Mouse (Mus musculus): ENCODE results near the gene Vps50.
"Not testable (repeated sequence)": the region's sequence is repeated elsewhere in the genome, so short reads cannot be mapped to it uniquely, and the experiment has no call there.

Gene Vps50

DNA sequence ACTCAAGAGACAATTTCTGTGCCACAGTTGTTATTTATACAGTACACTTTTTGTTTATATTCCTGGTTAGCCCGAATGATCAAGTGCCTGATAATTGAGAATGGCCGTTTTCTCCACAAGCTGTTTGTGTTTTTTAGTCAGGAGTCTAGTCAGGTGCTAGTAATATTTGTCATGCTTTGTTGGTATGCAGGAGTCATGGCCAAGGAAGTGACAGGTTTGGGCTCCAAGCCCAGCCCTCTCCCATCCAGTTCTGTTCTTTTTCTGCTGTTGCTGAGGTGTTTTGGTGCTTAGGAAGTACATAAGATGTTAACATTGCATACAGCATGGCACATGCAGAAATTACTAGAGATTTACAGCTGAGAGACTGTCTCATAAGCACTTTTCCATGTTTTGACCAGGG is 41.3 kb downstream of the Vps50 start:
- no peak for DNase-seq

DNA sequence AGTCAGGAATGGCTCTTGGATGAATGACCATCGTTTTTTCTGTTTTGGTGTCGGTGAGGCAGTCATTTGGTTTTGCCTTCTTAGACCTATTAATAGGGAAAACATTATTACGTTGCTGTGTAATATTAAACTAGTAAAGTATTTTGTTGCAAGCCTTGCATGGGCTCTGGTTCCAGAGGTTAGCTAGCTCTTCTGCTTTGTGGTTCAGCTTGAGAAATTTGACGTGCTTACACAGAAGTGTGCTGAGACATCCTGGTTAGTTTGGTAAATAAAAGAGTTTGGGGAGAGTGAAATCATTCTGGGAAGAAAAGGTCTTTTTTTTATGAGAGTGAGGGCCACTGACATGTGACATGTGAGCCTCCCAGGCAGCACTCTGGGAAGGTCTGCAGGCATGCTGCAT is 45.7 kb downstream of the Vps50 start:
- DNase-seq = no peak

DNA sequence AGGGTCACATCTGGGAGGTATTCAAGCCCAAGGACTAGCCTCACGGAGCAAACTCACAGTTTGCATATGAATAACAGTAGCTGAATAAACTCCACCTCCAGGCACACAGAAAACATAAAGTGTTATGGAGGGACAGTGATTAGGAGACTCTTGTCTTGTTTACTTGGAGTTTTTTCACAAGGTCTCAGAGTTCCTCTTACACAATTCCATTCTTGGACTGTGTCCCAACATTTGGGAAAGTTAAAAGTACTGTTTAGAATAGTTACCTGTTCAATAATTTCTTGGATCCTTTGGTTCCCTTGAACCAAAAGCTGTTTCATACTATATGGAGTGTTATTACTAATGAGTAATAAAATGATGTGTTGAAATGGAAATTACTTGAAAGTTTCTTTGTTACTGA is 46.8 kb downstream of the Vps50 start:
- DNase-seq = no peak

DNA sequence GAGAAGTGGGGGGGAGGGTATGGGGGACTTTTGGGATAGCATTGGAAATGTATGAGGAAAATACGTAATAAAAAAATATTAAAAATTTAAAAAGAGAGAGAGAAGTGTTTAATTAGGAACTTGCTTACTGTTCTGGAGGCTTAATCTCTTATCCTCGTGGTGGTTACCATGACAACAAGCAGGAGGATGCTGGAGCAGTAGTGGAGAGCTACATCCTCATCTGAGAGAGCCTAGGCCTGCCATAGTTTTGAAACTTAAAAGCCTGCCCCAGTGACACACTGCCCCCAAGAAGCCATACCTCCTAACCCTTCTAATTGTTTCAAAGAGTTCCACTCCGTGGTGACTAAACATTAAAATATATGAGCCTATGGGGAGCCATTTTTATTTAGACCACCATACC is 50.8 kb downstream of the Vps50 start:
- no peak for DNase-seq

DNA sequence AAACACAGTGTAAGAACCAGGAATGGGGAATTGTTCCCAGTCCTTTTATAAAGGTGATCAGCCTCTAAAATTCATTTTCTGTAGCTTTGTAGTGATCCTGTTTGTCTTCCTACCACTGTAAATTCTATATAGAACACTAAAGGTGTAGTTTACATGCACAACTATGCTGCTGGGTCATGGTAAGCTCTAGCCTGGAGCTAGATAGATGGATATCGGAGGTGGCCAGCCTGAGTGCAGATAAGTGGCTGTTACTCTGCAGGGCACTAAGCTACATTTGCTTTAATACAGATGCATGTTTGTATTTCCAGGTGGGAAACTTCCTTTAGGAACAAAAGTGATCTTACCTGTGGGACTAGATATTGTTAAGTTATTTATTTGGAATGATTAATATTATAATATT is 51.8 kb downstream of the Vps50 start:
- no peak for DNase-seq

DNA sequence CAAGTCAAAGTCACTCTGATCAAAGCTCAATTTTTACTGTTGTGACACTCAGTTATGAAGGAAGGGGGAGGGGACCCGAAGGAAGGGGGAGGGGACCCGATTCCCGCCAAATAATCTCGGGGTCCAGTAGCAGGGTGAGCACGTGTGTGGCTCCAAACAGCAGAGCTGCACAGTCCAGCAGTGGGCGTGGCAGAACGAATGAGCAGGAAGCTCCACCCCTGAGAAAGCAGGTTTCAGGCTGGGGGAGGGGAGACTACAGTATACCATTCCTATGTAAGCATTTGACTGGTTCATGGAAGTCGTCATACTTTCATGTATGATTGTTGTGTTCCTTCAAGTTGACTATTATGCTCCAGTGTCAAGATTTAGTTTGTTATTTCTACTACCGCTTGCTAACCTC is 54.5 kb downstream of the Vps50 start:
- DNase-seq = not testable (repeated sequence)

DNA sequence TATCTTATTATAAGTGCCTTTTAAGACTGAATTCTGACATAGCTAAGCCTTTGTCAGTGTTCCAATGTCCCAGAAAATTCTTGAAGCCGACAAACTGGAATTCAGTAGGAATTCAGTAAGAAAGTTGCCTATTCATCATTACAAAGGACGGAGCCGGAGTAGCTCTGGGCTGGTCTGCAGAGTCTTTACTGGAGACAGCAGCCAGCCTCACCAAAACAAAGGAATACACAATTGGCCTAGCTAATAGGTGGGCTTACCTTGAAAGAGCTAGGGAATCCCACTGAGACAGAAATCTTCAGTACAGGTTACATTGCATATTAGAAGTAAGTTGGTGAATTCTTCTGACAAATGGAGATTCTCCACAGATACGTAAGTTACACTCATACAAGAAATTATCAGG is 59.0 kb downstream of the Vps50 start:
- DNase-seq = no peak

DNA sequence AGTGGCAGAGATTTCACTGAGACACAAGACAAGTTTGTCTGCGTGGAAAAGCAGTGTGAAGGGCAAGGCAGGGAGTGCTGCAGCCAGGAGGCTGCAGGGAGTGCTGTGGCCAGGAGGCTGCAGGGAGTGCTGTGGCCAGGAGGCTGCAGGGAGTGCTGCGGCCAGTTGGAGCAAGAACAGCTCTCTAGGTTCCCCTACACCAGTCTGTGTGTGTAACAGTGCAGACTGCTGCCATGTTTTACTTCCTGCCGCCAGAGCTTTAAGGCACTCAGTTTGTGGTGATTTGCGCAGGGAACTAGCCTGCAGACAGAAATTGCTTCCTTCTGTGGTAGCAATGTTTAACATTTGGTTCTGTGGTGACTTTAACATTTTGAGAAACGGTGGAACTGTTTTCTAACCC is 61.8 kb downstream of the Vps50 start:
- no peak for DNase-seq

DNA sequence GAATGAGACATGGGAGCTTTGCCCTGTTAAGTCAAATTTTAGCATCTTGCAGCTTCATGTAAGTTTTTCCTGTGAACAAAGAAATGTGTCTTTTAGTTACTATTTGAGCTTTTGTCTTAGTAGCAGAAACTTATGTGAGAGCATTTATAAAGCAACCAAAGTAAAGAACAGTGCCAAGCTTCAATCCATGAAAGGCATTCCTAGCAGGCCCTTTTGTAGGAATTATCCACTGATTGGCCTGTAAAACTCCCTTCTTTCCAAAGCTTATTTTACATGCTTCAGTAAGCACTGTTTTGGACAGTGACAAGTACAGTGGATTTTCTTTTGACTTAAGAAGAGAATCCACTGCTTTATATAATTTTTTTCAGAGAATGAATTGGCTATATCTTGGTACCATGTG is 64.1 kb downstream of the Vps50 start:
- no peak for DNase-seq

DNA sequence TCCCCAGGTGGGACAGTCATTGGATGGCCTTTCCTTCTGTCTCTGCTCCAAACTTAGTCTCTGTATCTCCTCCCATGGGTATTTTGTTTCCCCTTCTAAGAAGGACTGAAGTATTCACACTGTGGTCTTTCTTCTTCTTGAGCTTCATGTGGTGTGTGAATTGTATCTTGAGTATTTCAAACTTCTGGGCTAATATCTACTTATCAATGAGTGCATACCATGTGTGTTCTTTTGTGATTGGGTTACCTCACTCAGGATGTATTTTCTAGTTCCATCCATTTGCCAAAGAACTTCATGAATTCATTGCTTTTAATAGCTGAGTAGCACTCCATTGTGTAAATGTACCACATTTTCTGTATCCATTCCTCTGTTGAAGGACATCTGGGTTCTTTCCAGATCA is 65.9 kb downstream of the Vps50 start:
- DNase-seq = not testable (repeated sequence)

DNA sequence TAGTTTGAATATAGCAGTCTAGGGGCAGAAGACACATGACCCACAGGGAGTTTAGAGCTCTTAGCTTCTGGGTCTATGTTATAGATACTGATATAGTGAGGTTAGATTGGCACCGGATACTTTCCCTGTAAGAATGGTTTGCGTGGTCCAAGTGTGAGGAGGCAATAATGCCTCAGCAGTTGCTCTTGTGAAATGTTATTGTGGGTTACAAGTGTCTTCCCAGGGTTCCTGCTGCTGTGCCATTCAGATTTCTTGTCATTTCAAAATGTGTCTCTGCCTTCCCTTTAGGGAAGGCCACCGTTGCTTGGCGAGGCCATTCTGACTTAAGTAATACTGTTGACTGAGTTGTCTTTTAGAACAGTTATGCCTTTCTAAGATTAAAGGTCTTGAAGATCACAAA is 66.8 kb downstream of the Vps50 start:
- no peak for DNase-seq

DNA sequence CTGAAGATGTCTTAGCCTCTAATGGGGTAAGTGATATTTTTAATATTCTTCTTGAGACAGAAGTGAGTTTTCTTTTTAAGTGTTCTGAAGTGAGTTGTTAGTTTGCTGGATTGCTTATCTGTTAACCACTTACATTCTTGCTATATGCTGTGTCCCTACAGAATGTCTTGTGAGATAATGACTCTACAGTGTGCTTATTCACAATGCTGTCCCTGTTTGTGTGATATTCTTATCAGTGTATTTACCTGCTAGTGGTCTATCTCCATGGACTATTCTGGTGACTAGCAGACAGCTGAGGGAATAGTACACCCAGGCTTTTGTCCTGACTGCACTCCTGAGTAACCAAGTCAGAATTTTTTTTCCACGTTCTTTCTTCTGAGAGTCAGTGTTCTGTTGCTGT is 67.5 kb downstream of the Vps50 start:
- DNase-seq = no peak

DNA sequence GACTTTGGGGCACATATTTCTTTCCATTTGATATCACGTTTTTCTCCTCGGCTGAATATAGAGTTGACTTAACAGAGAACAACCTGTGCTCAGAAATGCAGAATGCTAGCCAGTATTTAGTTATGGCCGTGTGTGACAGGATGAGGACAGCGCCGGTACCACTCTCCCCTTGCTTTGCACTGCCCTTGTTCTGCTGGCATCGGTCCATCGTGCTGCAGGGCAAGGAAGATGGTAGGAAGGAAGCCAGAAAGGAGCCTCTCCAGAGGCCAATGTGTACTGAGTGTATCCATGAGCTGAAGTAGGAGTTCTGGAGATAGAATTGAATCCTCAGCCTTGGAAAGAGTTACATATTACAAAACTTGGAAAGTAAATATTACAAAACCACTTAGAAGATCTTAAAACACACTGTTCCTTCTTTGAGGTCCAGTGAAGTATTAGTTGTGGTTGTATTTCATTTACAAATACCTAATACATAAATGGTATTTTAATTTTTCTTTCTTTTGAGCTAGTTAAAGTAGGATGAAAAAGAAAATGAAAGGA is 69.0 kb downstream of the Vps50 start:
- no peak for DNase-seq

DNA sequence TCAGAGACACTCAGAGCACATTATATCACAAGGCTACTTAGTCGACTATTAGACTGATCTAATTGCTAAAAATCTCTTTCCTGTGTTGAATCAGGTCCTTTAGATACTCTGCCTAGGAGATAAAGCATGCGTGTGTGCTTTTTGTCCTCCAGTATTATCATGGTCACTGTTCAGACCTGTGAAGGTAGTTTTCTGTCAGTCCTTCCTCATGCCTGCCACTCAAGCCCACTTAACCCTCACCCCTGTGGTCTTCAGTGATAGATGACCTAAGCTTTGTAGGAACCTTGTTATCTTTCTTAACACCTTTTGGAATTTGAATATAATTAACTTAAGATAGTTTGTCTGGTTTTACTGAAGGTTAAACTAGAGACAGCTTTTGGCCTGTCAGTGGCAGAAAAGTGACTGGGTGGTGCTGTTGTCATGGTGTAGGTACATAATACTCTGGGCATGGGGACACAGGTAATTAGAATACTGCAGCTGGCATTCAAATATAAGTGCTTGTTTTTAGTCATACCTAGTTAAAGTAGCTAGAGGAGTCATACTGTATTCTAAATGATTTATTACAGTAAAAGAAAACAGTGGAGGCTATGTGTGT is 74.1 kb downstream of the Vps50 start:
- DNase-seq = no peak

DNA sequence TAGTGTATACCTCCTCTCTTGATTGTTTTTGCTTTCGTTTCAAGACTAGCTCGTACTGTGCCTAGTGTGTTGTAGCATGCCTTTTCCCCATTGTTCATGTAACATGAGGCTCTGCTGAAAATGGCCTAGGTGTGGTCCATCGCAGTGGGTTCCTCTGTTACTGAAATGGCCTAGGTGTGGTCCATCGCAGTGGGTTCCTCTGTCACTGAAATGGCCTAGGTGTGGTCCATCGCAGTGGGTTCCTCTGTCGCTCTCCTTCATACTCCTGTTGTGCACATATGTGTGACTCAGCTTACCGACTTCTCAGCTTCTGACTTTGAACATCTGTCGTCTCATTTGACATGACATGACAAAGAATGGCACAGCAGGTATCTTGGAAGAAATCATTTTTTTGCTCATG is 75.6 kb downstream of the Vps50 start:
- no peak for DNase-seq

DNA sequence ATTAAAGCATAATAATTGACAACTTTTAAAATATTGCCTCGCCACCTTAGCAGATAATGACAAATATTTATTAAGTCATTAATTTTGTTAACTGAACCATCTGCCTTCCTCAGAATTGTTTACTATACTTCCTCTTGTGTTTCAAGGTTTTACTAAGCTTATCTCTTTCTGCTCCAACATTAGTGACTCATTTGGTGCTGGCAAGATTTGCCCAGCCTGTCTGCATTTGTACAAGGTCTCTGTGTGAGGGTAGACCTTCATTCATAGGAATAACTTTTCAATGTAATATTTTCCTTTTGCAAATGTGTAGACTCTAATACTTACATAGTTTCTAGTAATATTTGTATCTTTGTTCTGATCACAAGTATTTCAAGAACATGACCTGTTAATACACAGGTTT is 87.2 kb downstream of the Vps50 start:
- no peak for DNase-seq

DNA sequence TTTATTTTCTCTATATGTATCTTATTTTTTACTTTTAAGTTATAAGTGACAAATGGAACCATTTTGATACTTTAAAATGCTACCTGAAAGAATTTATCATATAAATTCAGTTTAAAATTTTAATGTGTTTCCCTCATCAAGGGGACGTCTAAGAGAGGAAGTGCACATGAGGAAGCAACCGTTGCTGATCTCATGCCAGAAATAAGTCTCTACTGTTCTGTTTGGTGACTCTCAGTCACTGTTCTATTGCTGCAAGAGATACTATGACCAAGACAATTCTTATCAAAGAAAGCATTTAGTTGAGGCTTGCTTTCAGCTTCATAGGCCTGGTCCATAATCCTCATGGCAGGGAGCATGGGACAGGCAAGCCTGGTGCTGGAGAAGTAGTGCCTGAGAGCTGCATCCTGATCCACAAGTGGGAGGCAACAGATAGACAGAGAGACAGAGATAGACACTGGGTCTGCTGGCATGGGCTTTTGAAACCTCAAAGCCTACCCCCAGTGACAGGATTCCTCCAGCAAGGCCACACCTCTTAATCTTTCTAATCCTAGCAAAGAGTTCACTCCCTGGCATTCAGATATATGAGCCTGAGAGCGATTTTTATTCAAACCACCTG is 92.2 kb downstream of the Vps50 start:
- DNase-seq = no peak

DNA sequence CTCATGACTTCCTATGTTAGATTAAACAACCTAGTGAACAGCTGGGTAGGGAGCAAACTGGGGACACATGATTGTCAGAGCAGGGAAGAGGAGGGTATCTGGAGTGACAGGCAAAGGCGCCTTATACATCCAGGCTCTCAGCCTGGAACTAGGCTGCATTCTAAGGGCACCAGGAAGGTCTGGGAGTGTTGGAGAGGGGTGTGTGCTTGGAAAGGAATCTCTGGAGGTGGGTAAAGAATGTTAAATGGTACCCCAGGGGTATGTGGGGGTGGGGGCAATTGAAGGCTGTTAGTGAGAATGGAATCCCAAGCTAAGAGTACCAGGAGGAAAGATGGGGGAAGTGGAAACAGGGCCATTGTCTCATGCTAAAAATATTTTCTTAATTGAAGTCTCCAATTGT is 96.1 kb downstream of the Vps50 start:
- no peak for DNase-seq

DNA sequence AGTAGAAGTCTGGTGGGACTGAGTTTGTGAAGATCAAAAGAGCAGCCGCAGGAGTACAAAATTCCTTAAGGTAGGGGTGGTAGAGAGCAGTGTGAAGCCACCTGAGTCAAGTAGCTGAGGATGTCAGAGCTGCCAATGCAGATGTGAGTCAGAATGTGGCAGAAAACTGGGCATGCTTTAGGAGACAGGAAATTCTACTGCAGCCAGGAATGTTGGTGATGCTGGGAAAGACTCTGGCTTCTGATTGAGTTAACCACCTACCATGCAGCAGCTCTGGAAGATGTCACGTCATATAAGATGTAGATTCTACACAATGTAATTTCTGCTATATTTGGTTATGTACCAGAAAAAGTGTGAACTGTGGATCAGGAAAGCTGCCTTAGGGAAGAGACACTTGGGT is 114.6 kb downstream of the Vps50 start:
- no peak for DNase-seq

DNA sequence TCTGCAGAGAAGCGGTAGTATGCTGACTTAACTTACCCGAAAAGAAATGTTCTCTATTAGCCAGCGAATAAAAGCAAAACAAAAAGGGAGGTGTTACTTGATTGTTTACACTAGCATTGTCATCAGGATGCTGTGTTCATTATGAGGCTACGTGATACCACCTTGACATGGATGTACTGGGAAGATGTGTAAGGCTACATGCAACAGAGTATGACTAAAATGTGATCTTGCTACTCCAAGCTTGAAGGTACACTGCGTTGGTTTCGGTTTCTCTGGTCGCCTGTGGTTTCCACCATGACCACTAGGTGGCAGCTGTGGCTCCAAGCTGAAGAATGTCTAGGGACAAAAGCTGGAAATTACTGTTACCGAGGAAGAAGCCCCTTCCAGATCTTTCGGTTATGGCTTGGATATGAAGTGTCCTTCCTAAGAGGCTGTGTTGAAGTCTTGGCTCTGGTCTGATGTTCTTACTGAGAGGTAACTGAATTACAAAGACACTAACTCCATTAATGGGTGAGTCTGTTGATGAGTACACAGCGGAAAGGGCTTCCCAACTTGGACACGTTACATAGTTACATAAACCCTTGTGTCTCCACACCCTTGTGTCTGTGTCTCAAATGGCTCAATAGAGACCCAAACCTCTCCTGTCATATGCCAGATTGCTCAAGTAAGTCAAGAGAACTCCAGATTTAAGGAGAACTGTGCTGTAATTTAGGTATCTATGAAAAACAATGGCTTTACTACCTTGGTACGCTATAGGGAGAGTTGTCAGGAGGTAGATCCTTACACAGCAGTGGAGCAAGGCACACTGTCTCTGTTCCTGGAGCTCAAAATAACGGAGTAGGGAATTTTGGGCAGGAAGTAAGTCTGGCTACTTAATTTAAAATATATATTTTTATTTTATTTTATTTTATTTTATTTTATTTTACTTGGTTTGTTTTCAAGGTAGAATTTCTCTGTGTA is 122.5 kb downstream of the Vps50 start:
- peak; percentile 30 for DNase-seq

Measured in kidney, adult 11 months (tissue).